Mouse (Mus musculus) thymus, postnatal 25 days (tissue): ENCODE results near the gene Ctnnbl1.

Experiments
- DNase-seq: peaks from one replicate; pipeline ENCODE4 v3.0.0; 2022

The Ctnnbl1 gene

GRCm38 (mm10) chr2:157795627-157796423, 58.6 kb downstream of the Ctnnbl1 start:
- DNase-seq: no peak

DNA sequence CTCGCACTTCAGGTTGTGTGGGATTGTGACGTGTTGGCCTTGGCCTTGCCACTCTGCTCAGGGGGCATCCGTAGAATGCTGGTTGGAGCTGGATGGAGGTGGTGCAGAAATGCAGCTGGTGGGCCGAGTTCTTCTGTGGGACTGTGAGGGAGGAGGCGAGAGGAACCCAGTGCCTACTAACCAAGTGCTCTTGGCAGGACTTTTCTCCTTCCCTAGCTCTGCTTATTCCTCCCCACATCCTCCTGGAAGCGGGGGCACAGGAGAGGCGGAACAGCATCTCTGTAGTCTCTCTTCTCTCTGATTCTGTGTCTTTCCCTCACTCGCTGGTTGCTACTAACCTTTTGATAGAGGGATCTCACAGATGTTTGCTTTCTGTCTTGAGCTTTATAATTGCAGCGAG, 62.3 kb downstream of the Ctnnbl1 start:
- DNase-seq: no peak

GRCm38 (mm10) chr2:157800288-157800687, 63.1 kb downstream of the Ctnnbl1 start:
- DNase-seq: no peak

DNA sequence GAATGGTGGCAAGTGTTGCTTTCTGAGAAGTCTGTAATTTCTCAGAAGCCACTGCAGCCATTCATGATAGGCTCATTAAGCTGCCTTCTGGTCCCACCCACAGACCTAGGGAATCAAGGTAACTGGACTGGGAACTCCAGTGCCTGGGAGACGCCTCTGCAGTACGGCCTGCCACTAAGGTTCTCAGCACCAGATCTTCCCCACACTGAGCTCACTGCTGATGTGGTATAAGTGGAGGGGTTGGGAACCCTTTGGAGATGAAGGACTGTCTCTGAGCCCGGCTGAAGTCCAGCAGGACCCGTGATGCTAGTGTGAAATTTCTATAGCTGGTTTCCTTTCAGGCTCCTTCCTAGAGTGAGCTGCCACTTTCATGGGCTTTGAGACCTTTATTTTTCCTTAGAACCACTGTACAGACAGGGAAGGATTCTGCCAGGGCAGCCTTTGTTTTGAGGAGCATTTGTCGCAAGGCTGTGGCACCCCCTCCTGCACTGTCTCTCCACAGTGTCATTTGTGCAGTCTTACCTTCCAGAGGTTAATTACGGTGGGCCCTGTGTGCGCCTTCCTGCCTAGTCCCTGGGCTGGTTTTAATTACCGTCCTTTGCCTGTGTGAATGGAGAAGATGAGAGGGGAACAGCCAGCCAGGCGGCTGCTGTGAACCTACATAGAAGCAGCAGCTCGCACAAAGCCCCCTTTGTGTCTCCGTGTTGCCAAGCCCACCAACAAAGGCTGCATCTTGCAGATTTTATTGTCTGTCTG, 63.7 kb downstream of the Ctnnbl1 start:
- DNase-seq: no peak

- DNase-seq: no peak
Observed at GRCm38 (mm10) chr2:157801505-157802357, 64.5 kb downstream of the Ctnnbl1 start.

DNA sequence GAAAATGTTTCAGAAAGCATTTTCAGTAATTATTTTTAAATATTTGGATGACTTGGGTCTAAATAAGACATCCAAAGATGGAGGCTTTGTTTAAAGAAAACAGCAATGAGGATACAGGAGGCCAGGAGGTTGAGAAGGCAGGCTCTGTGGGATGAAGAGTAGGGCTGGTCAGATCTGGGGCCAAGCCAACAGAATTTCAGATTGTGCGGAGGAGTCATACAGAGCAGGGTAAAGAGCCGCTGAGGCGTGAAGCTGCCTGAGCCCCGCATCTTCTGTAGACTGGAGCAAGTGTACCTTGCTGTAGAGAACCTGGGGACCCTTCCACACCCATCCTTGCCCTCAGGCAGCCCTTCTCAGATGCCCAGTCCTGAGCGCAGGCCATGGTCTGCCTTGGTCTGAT, 65.5 kb downstream of the Ctnnbl1 start:
- DNase-seq: no peak

- no peak for DNase-seq
Observed at GRCm38 (mm10) chr2:157804388-157804787, 67.2 kb downstream of the Ctnnbl1 start.

DNA sequence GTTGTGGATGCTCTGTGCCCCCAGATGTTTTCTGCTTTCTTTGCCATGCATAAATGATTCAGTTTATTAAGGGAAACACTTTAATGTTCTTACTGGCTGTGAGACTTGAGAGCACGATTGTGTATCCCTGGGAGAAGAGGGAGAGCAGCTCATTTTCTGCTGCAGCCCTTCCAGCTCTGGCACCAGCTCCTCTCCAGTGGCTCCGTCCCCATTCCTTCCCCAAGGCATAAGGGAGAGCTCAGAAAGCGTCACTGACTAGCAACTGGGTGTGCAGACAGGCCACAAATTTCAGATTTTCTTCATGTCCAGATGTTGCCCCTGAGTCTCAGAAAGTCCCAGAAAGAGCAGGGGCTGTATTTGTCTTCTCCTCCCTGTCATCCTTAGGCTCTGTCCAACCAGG, 67.9 kb downstream of the Ctnnbl1 start:
- no peak for DNase-seq

DNA sequence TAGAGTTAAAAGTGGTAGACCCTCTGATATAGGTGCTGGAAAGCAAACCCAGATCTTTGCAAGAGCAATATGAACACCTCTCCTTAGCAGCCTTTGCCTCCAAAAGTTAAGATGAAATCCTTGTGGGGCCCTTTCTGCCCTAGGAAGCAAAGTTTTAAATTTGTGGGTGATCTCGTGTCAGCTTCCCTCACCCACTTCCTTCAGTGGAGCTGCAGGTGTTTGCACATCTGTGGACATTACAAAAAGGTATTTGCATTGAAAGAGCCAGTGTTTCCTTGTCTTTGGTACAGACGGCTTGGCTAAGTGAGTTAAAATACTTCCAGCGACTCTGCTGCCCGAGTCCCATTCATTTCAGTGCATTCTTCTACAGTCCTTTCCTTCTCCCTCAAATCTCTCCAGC, 69.9 kb downstream of the Ctnnbl1 start:
- peak; percentile 31 for DNase-seq

DNA sequence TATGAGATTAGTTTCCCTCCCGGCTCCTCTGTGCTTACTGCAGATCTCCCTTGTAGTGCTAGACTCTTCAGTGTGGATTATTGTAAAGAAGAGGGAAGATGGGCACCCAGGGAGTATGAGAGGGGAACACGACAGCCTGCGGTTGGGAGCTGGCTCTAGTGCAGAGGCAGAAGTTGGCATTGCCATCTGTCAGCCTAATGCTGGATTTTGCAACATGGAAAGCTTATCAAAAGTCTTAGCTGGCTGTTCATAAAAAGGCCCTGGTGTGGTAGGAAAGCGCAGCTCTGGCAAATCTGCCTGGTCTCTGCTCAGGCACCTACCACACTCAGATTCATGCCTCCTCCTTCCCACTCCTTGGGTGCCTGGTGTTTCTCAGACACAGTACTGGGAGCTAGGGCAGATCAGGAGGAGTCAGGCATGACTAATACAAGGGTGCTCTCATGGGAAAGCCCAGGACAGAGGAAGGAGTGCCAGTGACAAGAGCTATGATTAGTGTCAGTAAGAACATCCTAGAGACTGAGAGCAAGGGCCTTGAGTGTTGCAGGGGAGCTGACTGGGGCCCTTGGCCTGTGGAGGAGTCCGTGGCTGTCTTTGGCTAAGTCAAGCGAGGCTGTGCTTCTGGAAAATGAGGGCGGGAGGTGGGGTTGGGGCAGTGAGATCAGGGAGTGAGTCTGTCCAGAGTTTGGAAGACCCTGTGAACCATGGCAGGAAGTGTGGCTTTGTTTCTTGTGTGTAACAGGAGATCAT, 70.6 kb downstream of the Ctnnbl1 start:
- DNase-seq: peak; percentile 6

DNA sequence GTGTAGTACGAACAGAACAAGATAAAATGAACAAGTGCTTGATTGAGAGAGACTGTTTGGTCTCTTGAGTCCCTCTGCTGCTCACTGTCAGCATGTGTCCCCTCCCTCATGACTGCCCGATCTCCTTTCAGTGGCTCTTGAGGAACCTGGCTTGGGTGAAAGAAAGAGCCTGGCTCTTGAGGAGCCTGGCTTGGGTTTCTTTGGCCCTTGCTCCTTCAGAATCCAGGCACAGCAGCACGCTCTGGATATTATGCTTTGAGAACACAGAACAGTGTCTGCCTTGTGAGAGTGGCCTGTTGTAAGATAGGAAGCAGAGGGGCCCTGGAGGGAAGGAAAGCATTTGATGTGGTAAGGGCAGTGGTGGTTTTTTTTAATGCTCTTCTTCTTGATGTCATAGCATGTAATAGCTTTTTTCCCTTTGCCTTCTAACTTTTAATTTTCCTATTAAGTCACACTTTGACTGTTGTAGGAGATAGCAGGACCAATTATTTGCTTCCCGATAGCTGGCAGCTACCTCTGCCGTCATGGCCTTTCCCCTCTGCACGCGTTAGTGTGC, 71.2 kb downstream of the Ctnnbl1 start:
- peak; percentile 4 for DNase-seq

GRCm38 (mm10) chr2:157809341-157809740, 72.1 kb downstream of the Ctnnbl1 start:
- DNase-seq: no peak

DNA sequence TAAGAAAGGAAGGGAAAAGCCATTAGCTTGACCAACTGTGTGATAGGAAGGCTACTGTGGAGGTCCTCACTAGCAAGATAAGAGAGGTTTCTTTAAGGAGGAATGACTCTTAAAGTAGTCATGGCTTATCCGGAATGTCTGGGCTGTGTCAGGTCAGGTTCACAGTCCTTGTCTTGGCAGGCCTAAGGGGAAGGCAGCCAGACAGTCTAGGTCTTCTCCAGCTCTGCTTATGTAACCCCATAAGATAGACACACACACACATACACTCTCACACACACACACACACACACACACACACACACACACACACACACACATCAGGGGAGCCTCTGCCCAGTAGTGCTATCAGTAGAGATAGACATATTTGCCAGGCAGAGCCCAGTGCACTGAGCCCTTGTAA, 73.5 kb downstream of the Ctnnbl1 start:
- DNase-seq: no peak

DNA sequence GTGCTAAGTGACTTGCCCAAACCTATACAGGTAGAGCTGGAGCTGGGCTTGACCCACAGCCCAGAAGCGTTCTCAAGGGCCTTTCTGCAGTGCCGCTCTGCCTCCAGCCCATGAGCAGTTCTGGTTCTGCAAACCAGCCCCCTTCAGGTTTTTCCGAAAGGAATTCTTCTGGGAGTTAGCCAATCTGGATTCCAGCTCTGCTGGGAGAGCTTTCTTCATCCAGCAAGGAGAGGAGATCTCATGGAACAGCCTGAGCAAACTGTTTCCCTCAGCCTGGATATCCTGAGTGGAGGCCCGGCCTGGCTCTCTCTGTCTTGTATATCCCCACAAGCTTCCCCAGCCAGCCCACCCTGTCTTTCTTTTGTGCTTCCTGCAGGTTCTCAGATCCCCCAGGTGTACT, 75.9 kb downstream of the Ctnnbl1 start:
- DNase-seq: no peak

GRCm38 (mm10) chr2:157814116-157814964, 77.1 kb downstream of the Ctnnbl1 start:
- no peak for DNase-seq

DNA sequence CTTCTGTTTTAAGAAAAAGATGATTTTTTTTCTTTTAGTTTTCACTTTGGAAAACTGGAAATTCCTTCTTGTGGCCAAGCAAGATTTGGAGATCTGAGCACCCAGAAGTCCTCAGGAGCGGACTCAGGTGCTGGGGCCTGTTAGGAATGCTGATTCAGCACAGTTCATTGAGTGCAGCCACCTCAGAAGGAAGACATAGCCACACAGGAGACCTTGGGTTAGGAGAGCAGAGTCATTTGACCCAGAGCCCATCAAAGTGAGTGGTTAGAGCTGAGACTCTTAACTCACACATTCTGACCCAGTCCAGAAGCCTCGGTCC, 77.7 kb downstream of the Ctnnbl1 start:
- DNase-seq: no peak

- DNase-seq: no peak
Observed at GRCm38 (mm10) chr2:157817672-157818071, 80.5 kb downstream of the Ctnnbl1 start.

DNA sequence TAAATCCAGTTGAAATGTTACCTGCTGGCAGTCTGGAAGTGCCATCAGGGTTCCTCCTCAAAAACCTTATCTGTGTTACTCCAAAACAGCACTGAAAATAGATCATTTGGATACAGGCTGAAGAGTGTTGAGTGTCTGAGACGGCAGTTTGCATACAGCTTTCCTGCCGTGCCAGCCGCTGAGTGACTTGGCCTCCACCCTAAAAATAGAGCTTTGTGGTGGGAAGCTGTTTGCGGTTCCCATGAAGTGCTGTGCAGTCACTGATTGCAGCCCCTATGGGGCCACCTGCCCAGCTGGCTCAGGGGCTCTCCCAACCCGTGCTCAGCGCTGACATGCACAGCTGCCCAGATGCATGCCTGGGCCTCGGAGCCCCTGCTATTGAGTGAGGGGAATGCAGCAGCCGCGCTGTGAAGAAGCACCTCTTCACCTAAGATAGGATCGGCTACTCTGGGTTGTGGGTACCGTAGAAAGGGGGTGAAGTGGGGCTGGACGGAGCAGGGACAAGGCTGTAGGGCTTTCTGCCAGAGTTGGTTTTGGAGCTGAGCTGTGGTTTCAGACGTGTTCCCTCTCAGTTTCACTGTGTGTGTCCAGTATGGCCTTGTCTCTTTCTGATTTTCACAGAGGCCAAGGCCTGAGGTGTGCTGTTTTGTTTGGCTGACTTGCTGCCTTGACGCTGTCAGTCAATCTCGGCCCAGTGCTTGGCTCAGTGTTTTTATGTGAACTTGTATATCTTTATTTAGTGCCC, 81.5 kb downstream of the Ctnnbl1 start:
- DNase-seq: peak; percentile 47

- no peak for DNase-seq
Observed at GRCm38 (mm10) chr2:157819401-157819800, 82.2 kb downstream of the Ctnnbl1 start.

GRCm38 (mm10) chr2:157821259-157821658, 84.1 kb downstream of the Ctnnbl1 start:
- no peak for DNase-seq

DNA sequence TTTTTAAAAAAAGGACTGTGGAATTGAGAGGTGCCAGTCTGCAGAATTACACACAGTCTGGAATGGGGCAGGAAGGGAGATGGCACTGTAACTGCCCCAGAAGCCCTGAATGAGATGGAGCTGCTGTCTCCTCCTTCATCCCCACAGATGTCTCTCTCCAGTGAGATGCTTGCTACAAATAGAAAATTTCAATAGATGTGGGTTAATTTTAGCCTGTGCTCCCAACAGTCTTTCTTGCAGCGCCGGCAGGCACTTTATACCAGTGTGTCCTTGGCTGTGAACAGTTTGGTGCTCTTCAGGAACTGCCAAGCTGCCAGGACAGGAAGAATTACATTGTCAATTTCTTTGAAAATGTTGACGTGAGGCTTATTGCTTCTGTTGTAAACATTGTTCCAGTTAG, 86.3 kb downstream of the Ctnnbl1 start:
- DNase-seq: no peak
